8 mouse cellular contexts compared by ENCODE assay signal in the genomic region with DNA sequence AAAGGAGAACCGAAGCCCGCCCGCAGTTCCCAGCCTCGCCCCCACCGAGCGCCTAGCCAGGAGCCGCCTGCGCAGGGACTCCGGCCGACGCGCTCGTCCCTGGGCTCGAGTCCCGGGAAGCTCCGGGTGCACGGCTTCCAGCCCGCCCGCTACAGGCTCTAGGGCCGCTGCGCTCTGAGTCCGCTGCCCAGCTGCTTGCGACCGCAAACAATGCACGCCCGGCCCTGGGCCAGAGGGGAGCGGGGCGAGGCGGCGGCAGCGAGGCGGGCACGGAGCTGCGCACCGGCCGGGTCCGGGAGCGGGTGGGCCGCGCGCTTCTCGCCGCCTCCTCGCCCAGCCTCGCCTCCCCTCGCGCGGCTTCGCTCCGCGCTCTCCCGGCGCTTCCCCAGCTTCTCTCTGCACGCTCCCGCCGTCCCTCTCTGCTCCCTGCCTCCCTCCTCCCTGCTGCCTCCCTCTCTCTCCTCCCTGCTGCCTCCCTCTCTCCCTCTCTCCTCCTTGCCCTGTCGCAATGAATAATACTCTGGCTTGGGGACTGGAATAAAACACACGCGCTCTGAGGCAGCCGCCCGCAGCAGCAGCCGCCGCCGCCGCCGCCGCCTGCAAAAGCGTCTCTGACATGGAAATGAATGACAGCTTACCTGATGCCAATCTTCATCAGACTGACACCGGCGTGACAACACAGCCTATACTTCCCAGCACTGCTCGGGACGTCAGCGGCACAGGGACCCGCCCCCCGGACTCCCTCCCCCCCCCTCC. TPM values are rescaled to one million over a fixed set of nuclear protein-coding genes. Genes with fewer than 3 reads are reported as not detected.
DNase-seq lines count a peak whose midpoint lies in the region; ATAC-seq and TF ChIP-seq lines count a peak whose summit lies in the region.

No protein-coding gene starts in this region.

- under 1% methylated on average over 70 of the region's 75 CpGs for WGBS in heart, embryonic 10.5 days
- under 1% methylated on average over 48 of the region's 75 CpGs for WGBS in limb, embryonic 11.5 days
- under 1% methylated on average over 65 of the region's 75 CpGs for WGBS in midbrain, embryonic 13.5 days
- 0% methylated on average over 65 of the region's 75 CpGs for WGBS in stomach, embryonic 16.5 days

- no peaks in the 10 kb centered on the region for H3K36me3 ChIP-seq in heart, embryonic 10.5 days
- H3K36me3 ChIP-seq in limb, embryonic 11.5 days (ENCODE audit: control insufficient read depth, insufficient read depth, low read length): no peaks in the 10 kb centered on the region
- no peaks in the 10 kb centered on the region for H3K36me3 ChIP-seq in midbrain, embryonic 13.5 days
- no peaks in the 10 kb centered on the region for H3K36me3 ChIP-seq in stomach, embryonic 16.5 days (ENCODE audit: control insufficient read depth, insufficient read depth, low read length)

- no peak for TF ChIP-seq CTCF in embryonic fibroblast, embryonic 13.5 days (IDR thresholded peaks at IDR 0.05; ENCODE audit: borderline replicate concordance, insufficient read depth, low read length)

- H3K4me1 ChIP-seq in embryonic fibroblast, embryonic 13.5 days (ENCODE audit: control insufficient read depth, insufficient read depth, low read length): peaks cover 6% of the 10 kb centered on the region; the same call in 1 of the 2 replicates
- peaks cover 45% of the 10 kb centered on the region for H3K4me1 ChIP-seq in heart, embryonic 10.5 days
- peaks cover 30% of the 10 kb centered on the region for H3K4me1 ChIP-seq in limb, embryonic 11.5 days (ENCODE audit: control insufficient read depth, insufficient read depth, low read length)
- H3K4me1 ChIP-seq in midbrain, embryonic 13.5 days (replicated peaks): peaks cover 43% of the 10 kb centered on the region
- 0 out of 2 replicates have a peak, but pooled peaks cover 4% of the 10 kb centered on the region for H3K4me1 ChIP-seq in stomach, embryonic 16.5 days (ENCODE audit: control insufficient read depth, insufficient read depth, low read length)

- peak overlapping the region; percentile 74 for H3K27ac ChIP-seq in embryonic fibroblast, embryonic 13.5 days (ENCODE audit: insufficient read depth, low read length)
- peak overlapping the region; percentile 97 for H3K27ac ChIP-seq in heart, embryonic 10.5 days
- H3K27ac ChIP-seq in limb, embryonic 11.5 days (replicated peaks; ENCODE audit: low read depth, low read length): peak overlapping the region; percentile 89
- peak overlapping the region; percentile 100 for H3K27ac ChIP-seq in midbrain, embryonic 13.5 days
- H3K27ac ChIP-seq in stomach, embryonic 16.5 days (ENCODE audit: low read length): peak overlapping the region; percentile 97

- H3K9ac ChIP-seq in limb, embryonic 11.5 days (ENCODE audit: low read length): peak overlapping the region; percentile 83
- peak overlapping the region; percentile 99 for H3K9ac ChIP-seq in midbrain, embryonic 13.5 days (replicated peaks)
- peak overlapping the region; percentile 88 for H3K9ac ChIP-seq in stomach, embryonic 16.5 days (ENCODE audit: low read length)

- H3K27me3 ChIP-seq in heart, embryonic 10.5 days (ENCODE audit: insufficient read depth, poor library complexity, severe bottlenecking): peaks cover 10% of the 10 kb centered on the region; the same call in 1 of the 2 replicates
- peaks cover 21% of the 10 kb centered on the region for H3K27me3 ChIP-seq in limb, embryonic 11.5 days (ENCODE audit: control insufficient read depth, insufficient read depth, low read length)
- H3K27me3 ChIP-seq in midbrain, embryonic 13.5 days: no peaks in the 10 kb centered on the region
- 0 out of 2 replicates have a peak, but pooled peaks cover 2% of the 10 kb centered on the region for H3K27me3 ChIP-seq in stomach, embryonic 16.5 days (ENCODE audit: control insufficient read depth, insufficient read depth, low read length)

- no peaks in the 10 kb centered on the region for H3K9me3 ChIP-seq in heart, embryonic 10.5 days
- no peaks in the 10 kb centered on the region for H3K9me3 ChIP-seq in limb, embryonic 11.5 days (ENCODE audit: control insufficient read depth, low read length)
- no peaks in the 10 kb centered on the region for H3K9me3 ChIP-seq in midbrain, embryonic 13.5 days
- no peaks in the 10 kb centered on the region for H3K9me3 ChIP-seq in stomach, embryonic 16.5 days (replicated peaks; ENCODE audit: control insufficient read depth, low read length)

- DNase-seq in B cell, adult 2 months: peak; percentile 5 to 20
- peak; percentile 79 to 80 for DNase-seq in adrenal gland, postnatal 36 days
- DNase-seq in heart, embryonic 10.5 days (ENCODE audit: low spot score): peak; percentile 94
- peak; percentile 32 to 40 for DNase-seq in kidney, adult 8-10 months
- DNase-seq in limb, embryonic 11.5 days (ENCODE audit: low spot score): peak; percentile 76

- H3K4me3 ChIP-seq in embryonic fibroblast, embryonic 13.5 days (ENCODE audit: insufficient read depth, low read length): peak overlapping the region; percentile 63
- H3K4me3 ChIP-seq in heart, embryonic 10.5 days: peak overlapping the region; percentile 85
- H3K4me3 ChIP-seq in limb, embryonic 11.5 days (ENCODE audit: low read depth, low read length): peak overlapping the region; percentile 67
- peak overlapping the region; percentile 90 for H3K4me3 ChIP-seq in midbrain, embryonic 13.5 days (replicated peaks)
- peak overlapping the region; percentile 73 for H3K4me3 ChIP-seq in stomach, embryonic 16.5 days (replicated peaks; ENCODE audit: low read length)

- ATAC-seq in limb, embryonic 11.5 days (ENCODE audit: insufficient number of reproducible peaks, low FRiP score, low TSS enrichment, low read depth): peak; percentile 72
- peak; percentile 95 for ATAC-seq in midbrain, embryonic 13.5 days
- ATAC-seq in stomach, embryonic 16.5 days (ENCODE audit: insufficient read depth, low FRiP score): peak; percentile 87

- peak; percentile 67 for TF ChIP-seq POLR2A in embryonic fibroblast, embryonic 13.5 days (IDR thresholded peaks at IDR 0.05; ENCODE audit: low read depth, low read length)

- H3K4me2 ChIP-seq in limb, embryonic 11.5 days (ENCODE audit: low read depth, severe bottlenecking): peak overlapping the region; percentile 94
- peak overlapping the region; percentile 93 for H3K4me2 ChIP-seq in midbrain, embryonic 13.5 days (replicated peaks)
- peak overlapping the region; percentile 83 for H3K4me2 ChIP-seq in stomach, embryonic 16.5 days (ENCODE audit: low read depth, low read length)

RNA-seq across cellular contexts. Expression of gene Pknox2, which starts 0.4 kb away (rescaled TPM):
- 1 to 10 TPM; 2.1 to 2.2 TPM for total RNA-seq in adrenal gland, postnatal 36 days (2021)
- 20.3 and 23.7 TPM in 2 replicates for polyA plus RNA-seq in embryonic fibroblast, embryonic 13.5 days (2011; ENCODE audit: insufficient read length, low read depth, missing spikeins)
- 8.8 and 9.1 TPM in 2 replicates for polyA plus RNA-seq in heart, embryonic 10.5 days (2016; fragmentation: Nextera tagmentation; extraction: Ambion mirVana)
- polyA plus RNA-seq in limb, embryonic 11.5 days (2014; fragmentation: Nextera tagmentation; extraction: Ambion mirVana): 11.3 and 12.4 TPM in 2 replicates
- 30.1 and 33.1 TPM in 2 replicates for polyA plus RNA-seq in midbrain, embryonic 13.5 days (2015; fragmentation: Nextera tagmentation; extraction: Ambion mirVana)
- 10.2 and 10.5 TPM in 2 replicates for polyA plus RNA-seq in stomach, embryonic 16.5 days (2015; fragmentation: Nextera tagmentation; extraction: Ambion mirVana)

Comparison
In these comparisons a context has a peak if more than half of its experiments do, and no peak if none do; other contexts are left out.
1. Peak in every context shown above with its lines: DNase-seq, ATAC-seq, H3K4me3 ChIP-seq and H3K27ac ChIP-seq.
2. DNase-seq: peak in every context shown above with its lines; median percentile 94 in heart, embryonic 10.5 days; 80 in adrenal gland, postnatal 36 days; 76 in limb, embryonic 11.5 days; 36 in kidney, adult 8-10 months; 12 in B cell, adult 2 months.